Mouse (Mus musculus): ENCODE results near the gene Gm21970.

- TF ChIP-seq POLR2A (IDR thresholded peaks at IDR 0.05; ENCODE audit: borderline replicate concordance, low read depth, low read length) (no peak), CTCF (IDR thresholded peaks at IDR 0.05; ENCODE audit: low read depth, low read length) (no peak)
Observed at GRCm38 (mm10) chr16:91443211-91443611, 51.7 kb downstream of the Gm21970 start.
